Mouse (Mus musculus) colon, adult 2 months (tissue): ENCODE results near the gene Ift74. TPM values are rescaled to one million over a fixed set of nuclear protein-coding genes. Genes with fewer than 3 reads are reported as not detected.

Source experiments
- polyA plus RNA-seq: library from polyadenylated mRNA; depleted of rRNA; stranded (reverse); fragments of >200 nt; gene quantifications from 2 replicates; pipeline ENCODE4 v1.2.3, GENCODE M21; 2012; rRNA removed

The Ift74 gene
- polyA plus RNA-seq: 0.52 and 0.83 TPM in 2 replicates

DNA sequence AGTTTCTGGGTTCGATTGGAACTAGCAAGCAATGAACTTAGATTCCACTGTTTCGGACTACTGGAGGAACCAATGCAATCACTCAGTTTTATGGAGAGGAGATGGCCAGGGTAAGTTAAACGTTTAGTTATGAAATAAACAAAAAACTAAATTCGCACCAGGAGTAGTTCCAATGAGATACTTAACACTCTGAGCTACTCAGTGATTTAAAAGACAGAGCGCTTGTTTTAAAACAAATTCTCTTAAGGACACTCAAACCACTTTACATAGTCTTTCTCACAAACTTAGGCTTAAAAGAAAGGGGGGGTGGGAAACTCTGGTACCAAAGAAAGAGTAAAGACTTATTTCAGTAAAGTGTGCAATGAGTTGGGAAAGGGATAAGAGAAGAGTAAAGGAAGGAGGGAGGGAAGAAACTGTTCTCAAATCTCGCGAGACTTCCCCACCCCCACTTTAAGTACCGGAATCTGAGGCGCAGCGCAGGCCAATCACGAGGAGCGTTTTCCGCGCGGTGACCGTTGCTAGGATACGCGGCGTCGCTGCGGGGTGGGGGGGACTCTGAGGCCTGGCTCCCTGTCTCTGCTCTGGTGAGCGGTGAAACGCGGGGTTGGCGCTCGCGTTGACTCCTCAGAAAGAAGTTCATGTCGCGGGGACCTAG lies at the start of gene Ift74:
Gene Ift74, plus strand, starts transcription at position 520 of the 655 bp plus-strand sequence.

DNA sequence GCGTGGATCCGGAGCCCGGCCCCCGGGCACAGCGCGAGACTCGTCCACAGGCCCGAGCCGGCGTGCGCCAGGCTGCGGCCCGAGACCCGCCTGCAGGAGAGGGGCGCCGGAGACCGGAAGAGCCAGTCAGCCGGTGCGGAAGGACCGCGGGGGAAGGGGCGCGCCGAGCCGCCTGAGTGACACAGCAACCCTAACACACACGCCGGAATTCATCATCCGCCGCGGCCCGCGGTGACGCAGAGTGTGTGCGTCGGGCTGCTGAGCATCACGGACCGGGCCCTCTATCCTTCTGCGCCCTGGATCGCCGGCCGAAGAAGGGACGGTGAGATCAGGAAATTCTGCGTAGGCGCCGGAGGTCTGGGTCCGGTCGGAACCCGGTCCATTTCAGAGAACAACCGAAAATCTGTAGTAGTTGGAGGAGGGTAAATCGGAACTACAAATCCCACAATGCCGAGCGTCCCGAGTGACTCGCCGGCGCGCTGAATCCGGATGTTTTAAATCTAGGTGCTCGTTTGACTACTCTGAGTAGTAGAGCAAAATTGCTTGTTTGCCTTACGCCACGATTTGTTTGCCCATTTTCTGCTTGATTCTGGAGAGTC lies 11.2 kb upstream of the Ift74 start, which contains the start of gene Plaa:
Gene Plaa, minus strand, starts transcription at position 214 of the 599 bp plus-strand sequence.

GRCm38 (mm10) chr4:94649920-94650319 lies 35.6 kb downstream of the Ift74 start, which contains the start of gene Lrrc19:
Lrrc19 (minus strand) TSS chr4:94650144.

GRCm38 (mm10) chr4:94738838-94739731 lies 124.8 kb downstream of the Ift74 start, which contains the start of gene Tek:
Tek (plus strand) TSS chr4:94739289.

Other genes starting within 250 kb of the Ift74 start
- gene Gm10306, start 57.9 kb upstream of the Ift74 start, polyA plus RNA-seq: not detected in 2 replicates
- gene Caap1, start 57.7 kb upstream of the Ift74 start, polyA plus RNA-seq: 5.9 and 8.3 TPM in 2 replicates
- gene Plaa, start 11.2 kb upstream of the Ift74 start, polyA plus RNA-seq: 51.6 TPM in 2 replicates
- 3.5 and 4.0 TPM in 2 replicates for gene Lrrc19, start 35.7 kb downstream of the Ift74 start, polyA plus RNA-seq
- gene Tek, start 124.8 kb downstream of the Ift74 start, polyA plus RNA-seq: 2.1 and 2.6 TPM in 2 replicates